Mouse (Mus musculus) cerebellum, adult 2 months (tissue): Measurements from ENCODE around the gene Soat1.

Source experiments
- CTCF ChIP-seq: fragments of 200-500 bp; IDR thresholded peaks from 2 replicates; pipeline ENCODE4 v1.5.1; 2011; ENCODE audit warnings: low read depth, mild to moderate bottlenecking, control low read depth, low read length, moderate library complexity, borderline replicate concordance; ENCODE audit not compliant: insufficient read depth
- POLR2A ChIP-seq: fragments of 200-500 bp; IDR thresholded peaks from 2 replicates; pipeline ENCODE4 v1.6.1; 2011; ENCODE audit warnings: low read length, control low read depth, borderline replicate concordance; ENCODE audit not compliant: insufficient read depth

- TF ChIP-seq CTCF, result no peak
- no peak for TF ChIP-seq POLR2A
These were observed 31.4 kb downstream of the Soat1 start for GRCm38 (mm10) chr1:156442776-156443175.
